Mouse (Mus musculus) thymus, postnatal 0 days (tissue): Measurements from ENCODE around the gene Insl6. TPM values are rescaled to one million over a fixed set of nuclear protein-coding genes. Genes with fewer than 3 reads are reported as not detected.

Experiments used
- DNase-seq: peaks from one replicate; pipeline ENCODE4 v3.0.0-alpha.2; 2015; ENCODE audit warnings: low spot score
- polyA plus RNA-seq: library from polyadenylated mRNA; unstranded; fragments of >200 nt; fragmentation: Nextera tagmentation; extraction: Ambion mirVana; gene quantifications from 2 replicates; pipeline ENCODE4 v1.2.1, GENCODE M21; 2015

Insl6 gene
- polyA plus RNA-seq, 1 experiment from 2014 or later = 13.5 TPM

DNA sequence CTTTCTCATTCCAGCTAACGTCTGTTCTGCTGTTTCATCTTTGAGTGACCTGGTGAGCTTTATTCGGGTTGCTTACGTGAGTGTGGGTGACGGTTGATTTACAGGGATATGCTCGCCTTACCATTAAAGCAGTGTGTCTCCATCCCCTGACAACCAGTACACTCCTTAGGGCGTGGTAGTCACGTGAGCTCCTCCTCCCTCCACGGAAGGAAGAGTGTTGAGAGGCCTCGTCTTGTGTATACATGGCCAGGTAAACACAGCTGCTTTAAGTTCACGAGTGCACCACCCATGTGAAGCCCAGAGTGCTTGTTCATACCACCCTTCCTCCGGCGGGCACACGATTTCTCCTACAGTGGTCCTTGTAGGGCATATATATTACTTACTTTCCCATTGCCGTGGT is 33.6 kb downstream of the Insl6 start:
- no peak for DNase-seq

DNA sequence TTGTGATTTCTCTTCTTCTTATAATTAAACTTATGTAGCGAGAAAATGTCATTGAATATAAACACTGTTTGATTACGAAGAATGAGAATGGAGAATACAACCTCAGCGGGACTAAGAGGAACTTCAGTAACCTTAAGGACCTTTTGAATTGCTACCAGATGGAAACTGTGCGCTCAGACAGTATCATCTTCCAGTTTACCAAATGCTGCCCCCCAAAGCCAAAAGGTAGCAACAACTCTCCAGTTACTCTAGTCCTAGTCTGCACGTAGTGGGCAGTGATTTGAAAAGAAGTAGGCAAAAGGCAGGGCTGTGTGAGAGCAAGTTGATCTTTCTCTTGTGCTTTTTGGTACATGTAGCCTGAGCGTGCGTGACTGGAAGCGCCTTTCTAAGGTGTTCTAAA is 37.3 kb downstream of the Insl6 start:
- no peak for DNase-seq

DNA sequence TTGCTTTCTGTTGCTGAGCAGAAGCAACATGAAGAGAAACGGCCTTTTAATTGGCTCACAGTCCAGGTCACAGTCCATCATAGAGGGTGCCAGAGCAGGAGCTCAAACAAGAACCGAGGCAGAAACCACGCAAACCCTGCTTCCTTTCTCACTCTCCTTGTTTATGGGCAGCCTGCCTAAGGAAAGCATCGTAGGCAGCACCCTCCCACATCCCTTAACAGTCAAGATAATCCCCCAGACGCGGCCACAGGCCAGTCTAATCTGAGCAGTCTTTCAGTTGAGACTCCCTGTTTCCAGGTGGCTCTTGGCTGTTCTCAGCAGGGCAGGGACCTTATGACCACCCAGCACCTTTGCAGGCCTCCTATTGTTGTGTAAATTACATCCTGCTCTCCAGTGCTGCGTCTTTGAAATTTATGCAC is 39.7 kb downstream of the Insl6 start:
- no peak for DNase-seq

DNA sequence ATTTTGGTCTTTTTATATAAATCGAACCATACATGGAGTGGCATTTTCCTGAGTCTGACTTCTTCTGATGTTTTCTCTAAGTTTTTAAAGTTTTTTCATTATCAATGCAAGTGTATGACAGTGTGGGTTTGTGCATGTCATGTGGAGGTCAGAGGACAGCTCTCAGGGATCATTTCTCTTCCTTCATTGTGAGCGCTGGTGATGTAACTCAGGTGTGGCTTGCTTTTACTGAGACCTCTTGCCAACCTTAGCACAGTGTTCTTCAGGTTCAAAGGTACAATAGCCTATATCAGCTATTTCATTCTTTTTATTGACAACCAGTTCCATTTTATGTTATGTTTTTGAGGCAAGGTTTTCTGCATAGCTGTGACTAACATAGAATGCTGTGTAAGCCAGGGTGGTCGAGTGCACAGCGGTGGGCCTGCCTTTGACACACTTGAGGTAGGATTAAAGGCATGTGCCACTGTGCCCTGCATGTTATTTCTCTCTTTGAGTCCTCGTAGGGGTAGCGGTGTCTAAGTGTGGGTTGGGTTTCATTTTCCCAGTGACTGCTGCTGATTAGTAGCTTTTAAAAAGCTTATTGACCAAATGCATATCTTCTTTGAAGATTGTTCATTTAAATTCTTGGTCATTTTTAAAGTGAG is 46.1 kb downstream of the Insl6 start:
- no peak for DNase-seq

DNA sequence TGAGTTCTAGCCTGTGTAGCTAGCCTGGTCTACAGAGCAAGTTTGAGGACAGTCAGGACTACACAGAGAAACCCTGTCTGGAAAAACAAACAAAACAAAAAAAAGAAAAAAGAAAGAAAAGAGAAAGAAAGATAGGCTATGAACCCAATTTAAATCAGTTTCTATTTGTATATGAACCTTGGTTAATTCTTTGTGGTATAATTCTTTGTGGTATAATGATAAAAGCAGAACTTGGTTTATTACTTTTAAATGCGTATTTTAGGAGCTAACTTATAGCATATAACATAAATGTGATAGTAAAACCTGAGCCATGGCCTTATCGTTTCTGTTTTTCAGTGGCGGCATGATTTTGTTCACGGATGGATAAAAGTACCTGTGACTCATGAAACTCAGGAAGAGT is 48.7 kb downstream of the Insl6 start:
- no peak for DNase-seq

DNA sequence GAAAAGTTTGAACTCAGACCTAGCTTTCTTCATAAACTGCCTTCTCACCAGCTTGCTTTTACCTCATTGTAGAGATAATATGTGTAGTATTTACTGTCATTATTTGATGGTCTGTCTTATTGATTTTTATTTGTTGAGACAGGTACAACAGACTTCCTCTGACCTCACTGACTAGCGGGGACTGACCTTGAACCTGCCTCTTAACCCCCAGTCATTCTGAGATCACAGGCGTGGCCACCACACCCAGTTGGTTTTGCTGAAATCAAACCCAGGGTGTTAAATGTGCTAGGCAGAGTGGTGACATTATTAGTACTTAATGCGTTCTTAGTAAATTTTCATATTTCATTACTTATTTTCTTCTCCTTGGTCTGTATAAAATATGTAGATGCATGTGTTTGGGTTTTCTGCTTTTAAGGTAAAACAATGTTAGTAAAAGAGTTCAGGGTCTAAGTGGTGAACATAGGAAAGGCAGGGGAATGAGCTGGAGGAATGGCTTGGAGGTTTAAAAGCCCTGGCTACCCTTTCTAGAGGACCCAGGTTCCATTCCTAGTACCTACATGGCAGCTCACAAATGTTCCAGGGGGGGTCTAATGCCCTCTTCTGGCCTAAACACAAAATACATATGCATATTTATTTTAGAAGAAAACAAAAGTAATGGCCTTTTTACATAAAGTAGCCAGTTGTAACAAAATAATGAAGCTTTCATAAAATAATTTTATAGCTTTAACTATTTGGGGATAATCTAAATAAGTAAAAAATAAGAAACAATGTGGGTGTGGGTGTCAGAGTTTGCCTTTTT is 52.9 kb downstream of the Insl6 start:
- DNase-seq = no peak

Other genes starting within 250 kb of the Insl6 start
- gene Rcl1, start 224.0 kb downstream of the Insl6 start, polyA plus RNA-seq = 49.5 and 52.2 TPM in 2 replicates
- gene Jak2, start 73.5 kb downstream of the Insl6 start, polyA plus RNA-seq = 15.8 and 16.7 TPM in 2 replicates
- gene Rln1, start 9.3 kb upstream of the Insl6 start, polyA plus RNA-seq = 0.51 and 0.59 TPM in 2 replicates
- 308 and 317 TPM in 2 replicates for gene Plgrkt, start 42.0 kb upstream of the Insl6 start, polyA plus RNA-seq
- gene Cd274, start 42.1 kb upstream of the Insl6 start, polyA plus RNA-seq = 11.3 and 12.0 TPM in 2 replicates
- 4.6 and 4.9 TPM in 2 replicates for gene Pdcd1lg2, start 85.6 kb upstream of the Insl6 start, polyA plus RNA-seq
- 13.4 and 16.5 TPM in 2 replicates for gene Ric1, start 196.9 kb upstream of the Insl6 start, polyA plus RNA-seq